Mouse (Mus musculus) thymus, postnatal 0 days (tissue): ENCODE data around the gene Trak1. TPM values are rescaled to one million over a fixed set of nuclear protein-coding genes. Genes with fewer than 3 reads are reported as not detected.
"Not testable (repeated sequence)": the region's sequence is repeated elsewhere in the genome, so short reads cannot be mapped to it uniquely, and the experiment has no call there.

Source experiments
- DNase-seq: peaks from one replicate; pipeline ENCODE4 v3.0.0-alpha.2; 2015; ENCODE audit warnings: low spot score
- polyA plus RNA-seq: library from polyadenylated mRNA; unstranded; fragments of >200 nt; fragmentation: Nextera tagmentation; extraction: Ambion mirVana; gene quantifications from 2 replicates; pipeline ENCODE4 v1.2.1, GENCODE M21; 2015

Trak1 gene
- polyA plus RNA-seq, 1 experiment from 2014 or later = 22.6 TPM

DNA sequence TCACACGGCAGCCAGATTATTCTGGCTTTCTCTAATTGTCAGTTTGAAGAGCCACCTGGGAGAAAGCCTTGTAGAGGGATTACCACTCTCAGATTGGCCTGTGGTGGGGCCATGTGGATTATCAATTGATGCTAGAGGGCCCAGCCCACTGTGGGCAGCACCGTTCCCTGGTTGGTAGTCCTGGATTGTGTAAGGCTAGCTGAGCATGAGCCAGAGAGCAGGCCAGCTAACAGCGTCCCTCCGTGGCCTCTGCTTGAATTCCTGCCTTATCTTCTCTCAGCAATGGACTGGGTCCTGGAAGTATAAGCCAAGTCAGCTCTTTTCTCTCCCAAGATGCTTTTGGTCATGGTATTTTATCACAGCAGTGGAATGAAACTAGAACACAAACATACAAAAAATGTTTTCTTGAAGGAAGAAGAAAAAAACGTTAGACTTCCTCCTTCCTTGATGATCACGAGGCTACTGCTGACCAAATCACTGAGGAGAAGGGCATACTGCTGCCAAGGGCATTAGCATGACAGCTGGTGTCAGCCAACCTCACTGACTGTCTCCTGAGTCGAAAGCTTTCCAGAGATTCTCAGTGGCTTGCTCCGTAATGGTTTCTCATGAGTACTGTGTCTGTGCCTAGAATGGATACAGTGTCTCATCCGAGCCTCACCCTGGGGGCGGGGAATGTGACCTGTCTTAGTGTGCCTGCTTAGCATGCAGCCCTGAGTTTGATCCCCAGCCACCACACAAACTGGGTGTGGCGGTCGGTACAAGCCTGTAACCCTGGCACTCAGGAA lies 19.5 kb downstream of the Trak1 start:
- DNase-seq = no peak

GRCm38 (mm10) chr9:121319323-121319966 lies 22.1 kb downstream of the Trak1 start:
- no peak for DNase-seq

DNA sequence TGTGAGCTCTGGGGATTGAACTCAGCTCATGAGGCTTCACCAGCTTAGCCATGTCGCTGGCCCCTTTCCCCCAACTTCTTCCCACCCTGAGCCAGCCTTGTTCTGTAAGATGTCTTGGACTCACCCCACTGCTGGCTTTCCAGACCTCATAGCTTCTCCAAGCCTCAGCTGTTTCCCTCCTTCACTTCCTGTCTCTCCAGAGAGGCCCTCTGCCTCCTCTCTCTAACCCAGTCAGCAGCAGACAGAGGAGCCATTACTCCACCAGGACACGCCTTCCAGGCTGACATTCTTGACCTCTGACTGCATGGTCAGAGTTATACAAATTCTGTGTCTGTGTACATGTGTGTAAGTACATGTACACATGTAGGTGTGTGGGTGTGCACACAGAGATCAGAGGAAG lies 23.1 kb downstream of the Trak1 start:
- no peak for DNase-seq

GRCm38 (mm10) chr9:121321118-121321517 lies 23.8 kb downstream of the Trak1 start:
- DNase-seq = no peak

DNA sequence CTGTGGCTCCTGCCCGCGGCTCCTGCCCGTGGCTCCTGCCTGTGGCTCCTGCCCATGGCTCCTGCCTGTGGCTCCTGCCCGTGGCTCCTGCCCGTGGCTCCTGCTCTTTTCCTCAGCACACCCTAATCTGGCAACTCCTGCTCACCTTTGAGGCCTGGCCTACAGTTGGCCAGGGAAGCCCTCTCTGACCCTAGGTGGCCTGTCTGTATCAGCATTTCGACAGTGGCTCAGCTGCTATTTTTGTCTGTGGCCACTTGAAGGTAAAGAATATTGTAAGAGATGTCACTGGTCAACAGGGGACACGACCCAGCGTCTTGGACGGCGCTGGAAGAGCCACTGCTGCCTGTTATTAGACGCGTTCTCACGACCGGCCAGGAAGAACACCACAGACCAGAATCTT lies 24.7 kb downstream of the Trak1 start:
- DNase-seq = no peak

DNA sequence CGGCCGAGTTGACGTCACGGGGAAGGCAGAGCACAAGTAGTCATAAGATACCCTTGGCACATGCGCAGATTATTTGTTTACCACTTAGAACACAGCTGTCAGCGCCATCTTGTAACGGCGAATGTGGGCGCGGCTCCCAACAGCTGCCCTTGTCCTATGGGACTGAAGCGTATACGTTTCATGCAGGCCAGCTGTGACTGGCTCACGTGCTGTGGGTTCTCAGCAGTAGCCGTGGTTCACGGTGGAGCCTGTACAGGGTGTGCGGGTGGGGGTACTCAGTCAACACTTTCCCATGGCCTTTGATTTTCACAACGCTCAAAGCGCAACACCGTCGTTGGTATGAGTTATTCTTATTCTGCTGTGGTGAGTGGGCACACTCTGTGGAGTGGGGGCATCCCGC lies 31.0 kb downstream of the Trak1 start:
- DNase-seq = not testable (repeated sequence)

- no peak for DNase-seq
These were observed 31.9 kb downstream of the Trak1 start for GRCm38 (mm10) chr9:121329181-121329580.

GRCm38 (mm10) chr9:121330065-121330464 lies 32.8 kb downstream of the Trak1 start:
- DNase-seq = no peak

DNA sequence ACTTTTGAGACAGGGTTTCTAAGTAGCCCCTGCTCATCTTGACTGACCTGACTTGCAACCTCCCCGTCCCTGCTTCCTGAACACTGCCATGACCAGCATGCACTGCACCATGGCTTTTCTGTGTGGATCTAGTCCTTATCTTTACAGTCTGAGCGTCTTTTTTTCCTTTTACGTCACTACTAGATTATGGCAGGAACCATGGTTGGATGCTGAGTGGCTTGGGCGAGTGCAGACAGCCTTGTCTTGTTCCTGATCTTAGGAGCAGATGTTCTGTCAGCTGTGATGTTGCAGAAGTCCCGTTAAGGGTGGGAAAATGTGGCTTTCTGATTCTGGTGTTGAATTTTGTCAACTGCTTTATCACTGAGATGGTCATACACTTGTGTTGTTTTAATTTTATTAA lies 34.1 kb downstream of the Trak1 start:
- peak; percentile 44 for DNase-seq

GRCm38 (mm10) chr9:121331878-121332630 lies 34.8 kb downstream of the Trak1 start:
- peak; percentile 69 for DNase-seq

- no peak for DNase-seq
These were observed 36.3 kb downstream of the Trak1 start for GRCm38 (mm10) chr9:121333559-121333958.

DNA sequence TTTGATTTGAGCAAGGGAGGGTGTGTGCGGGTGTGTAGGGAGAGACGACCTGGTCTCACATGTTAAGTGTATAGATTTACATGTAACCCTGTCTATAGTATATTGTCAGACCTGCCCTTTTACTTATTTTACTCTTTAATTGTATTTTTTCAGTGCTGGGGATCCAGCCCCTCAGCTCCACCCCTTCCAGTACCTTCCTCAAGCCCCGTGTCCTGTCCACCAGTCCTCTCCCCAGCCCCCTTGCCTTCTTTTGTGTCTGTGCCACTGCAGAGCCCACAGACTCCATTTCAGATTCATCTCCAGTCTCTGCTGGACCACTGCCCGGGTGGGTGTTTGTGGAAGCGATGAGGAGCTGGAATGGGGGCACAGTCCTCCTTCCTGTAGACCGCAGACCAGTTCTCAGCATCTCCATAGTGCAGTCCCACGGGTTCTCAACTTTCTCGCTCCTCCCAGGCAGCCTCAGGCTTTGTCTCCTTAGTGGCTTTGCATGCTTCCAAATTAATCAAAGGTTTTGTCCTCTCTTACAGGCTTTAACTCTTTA lies 37.1 kb downstream of the Trak1 start:
- no peak for DNase-seq

DNA sequence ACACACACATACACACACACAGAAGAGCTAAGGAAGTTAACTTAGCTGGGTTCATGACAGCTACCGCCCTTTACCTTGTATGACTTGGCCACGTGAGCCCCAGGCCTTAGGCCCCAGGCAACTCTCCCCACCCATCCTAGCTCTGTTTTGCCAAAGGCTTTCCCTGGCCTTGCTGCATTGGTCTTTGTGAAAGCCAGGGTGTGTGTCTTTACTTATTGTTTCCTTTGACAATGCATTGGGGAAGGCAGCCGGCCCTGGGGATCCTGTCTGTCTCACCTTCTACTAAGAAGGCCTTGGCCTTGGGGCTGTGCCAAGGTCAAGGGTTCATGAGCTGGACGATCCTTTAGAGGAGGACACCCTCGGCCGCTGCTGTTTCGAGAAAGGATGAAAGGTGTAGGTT lies 38.3 kb downstream of the Trak1 start:
- DNase-seq = no peak

DNA sequence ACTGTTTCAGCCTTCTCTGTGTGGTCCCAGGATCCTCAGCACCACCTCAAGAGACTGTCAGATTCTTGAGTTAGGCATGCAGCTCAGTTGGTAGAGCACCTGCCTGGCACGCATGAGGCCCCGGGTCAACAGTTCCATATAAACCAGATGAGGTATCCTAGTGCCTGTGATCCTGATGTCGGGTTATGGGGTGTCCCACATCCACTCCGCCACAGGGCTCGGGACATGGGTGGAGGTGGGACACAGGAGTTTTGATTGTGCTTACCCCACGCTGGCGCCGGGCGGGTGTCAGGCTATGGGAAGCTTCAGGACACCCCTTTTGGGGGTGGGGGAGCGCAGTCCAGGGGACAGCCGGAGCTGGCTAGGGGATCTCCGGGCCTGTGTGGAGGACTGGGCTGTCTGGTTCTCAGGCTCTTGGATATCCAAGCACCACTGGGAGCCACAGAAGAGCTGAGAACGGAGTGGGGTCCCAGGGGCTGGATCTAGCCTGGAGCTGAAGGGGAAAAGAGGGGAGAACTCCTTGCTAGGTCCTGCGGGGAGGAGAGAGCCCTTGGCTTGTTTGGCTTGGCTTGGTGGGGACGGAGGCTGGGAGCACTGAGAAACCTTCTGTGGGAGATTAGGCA lies 39.1 kb downstream of the Trak1 start:
- no peak for DNase-seq

GRCm38 (mm10) chr9:121337216-121337937 lies 40.1 kb downstream of the Trak1 start:
- DNase-seq = no peak

DNA sequence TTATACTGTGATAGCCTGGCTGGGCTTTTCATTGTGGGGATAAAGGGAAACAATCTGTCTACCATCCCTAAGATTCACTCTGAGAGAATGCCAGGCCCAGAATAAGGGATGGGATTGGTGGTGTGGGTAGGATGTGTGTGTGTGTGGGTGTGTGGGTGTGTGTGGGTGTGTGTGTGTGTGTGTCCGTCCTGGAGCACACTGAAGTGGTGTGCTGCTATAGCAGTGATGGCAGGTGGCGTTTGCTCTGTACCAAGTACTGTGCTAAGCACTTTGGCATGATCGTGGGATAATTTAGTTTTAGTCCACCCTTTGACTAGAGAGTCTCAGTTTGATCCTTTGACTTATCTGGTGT lies 40.6 kb downstream of the Trak1 start:
- no peak for DNase-seq

- no peak for DNase-seq
These were observed 44.5 kb downstream of the Trak1 start for GRCm38 (mm10) chr9:121341832-121342231.

- no peak for DNase-seq
These were observed 45.3 kb downstream of the Trak1 start for GRCm38 (mm10) chr9:121342510-121343110.

DNA sequence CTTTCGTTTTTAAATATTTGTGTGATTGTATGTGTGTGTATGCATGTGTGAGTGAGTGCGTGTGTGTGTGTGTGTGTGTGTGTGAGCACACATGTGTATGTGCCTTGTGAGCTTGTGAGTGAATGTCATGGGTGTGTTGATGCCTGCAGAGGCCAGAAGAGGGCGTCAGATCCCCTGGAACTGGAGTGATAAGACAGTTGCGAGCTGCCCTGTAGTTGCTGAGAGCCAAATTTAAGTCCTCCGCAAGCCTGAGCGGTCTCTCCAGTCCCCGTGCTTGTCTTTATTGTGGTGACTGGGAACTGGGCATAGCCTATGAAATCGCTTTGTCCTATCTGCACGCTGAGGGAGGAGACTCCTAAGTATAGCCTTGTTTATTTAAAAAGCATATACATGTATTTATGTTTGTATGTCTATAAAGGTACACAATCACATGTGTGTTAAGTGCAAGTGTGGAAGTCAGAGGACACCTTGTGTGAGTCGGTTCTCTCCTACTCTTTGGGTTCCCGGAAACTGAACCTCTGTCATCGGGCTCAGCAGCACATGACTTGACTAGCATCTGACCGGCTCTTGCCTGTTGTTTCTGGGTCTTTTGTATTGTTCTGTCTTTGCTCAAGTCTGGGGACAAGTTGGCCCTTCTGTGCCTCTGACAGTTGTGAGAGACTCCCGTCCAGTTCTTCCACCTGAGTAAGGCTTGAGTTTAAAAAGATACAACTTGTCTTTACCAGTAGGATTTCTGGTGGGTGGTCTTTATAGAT lies 46.0 kb downstream of the Trak1 start:
- DNase-seq = no peak

- DNase-seq = no peak
These were observed 47.0 kb downstream of the Trak1 start for GRCm38 (mm10) chr9:121344344-121344743.
